Mouse (Mus musculus): ENCODE measurements around the gene Ywhae.

DNA sequence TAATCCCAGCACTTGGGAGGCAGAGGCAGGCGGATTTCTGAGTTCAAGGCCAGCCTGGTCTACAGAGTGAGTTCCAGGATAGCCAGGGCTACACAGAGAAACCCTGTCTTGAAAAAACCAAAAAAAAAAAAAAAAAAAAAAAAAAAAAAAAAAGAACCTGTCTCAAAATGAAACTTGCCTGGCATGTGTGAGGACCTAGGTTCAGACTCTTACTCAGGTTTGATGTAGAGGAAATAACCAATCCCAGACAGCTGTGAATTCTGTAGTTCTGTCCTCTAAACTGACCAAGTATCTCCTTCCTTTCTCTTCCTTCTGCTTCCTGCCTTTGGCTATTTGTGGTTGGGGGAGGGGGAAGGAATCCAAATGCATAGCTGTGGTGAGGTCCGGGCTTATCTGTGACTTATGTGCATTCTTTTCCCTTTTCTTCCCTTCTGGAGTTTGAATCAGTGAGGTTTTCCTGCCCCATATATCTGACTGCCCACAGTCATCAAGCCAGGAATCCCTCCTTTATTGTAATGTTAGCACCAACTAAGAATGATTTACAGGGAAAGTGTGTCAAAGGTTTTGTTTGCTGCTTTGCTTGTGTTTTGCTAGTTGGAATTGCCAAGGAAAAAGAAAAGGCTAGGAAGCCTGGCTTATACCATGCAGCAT lies 45.2 kb upstream of the Ywhae start:
- no peak for TF ChIP-seq CTCF (IDR thresholded peaks at IDR 0.05; ENCODE audit: low read depth, low read length)
- TF ChIP-seq POLR2AphosphoS5 (IDR thresholded peaks at IDR 0.05; ENCODE audit: insufficient replicate concordance, low read depth, low read length), result no peak
- TF ChIP-seq GATA1 (IDR thresholded peaks at IDR 0.05; ENCODE audit: borderline replicate concordance, low read length), result no peak
- TF ChIP-seq TAL1 (conservative IDR thresholded peaks at IDR 0.05; ENCODE audit: low read depth, low read length), result no peak

Data from G1E (cell line).